Mouse (Mus musculus) bone marrow, adult 2 months (tissue): ENCODE data around the gene Defa36. TPM values are rescaled to one million over a fixed set of nuclear protein-coding genes. Genes with fewer than 3 reads are reported as not detected.
"Not testable (repeated sequence)": the region's sequence is repeated elsewhere in the genome, so short reads cannot be mapped to it uniquely, and the experiment has no call there.

ENCODE experiments used
- H3K27ac ChIP-seq: fragments of 200-500 bp; 2 replicates; pipeline ENCODE4 v1.5.1; 2012; ENCODE audit warnings: low read depth, mild to moderate bottlenecking, control low read depth, inconsistent platforms, low read length; ENCODE audit not compliant: control insufficient read depth, poor library complexity, insufficient read depth
- H3K4me1 ChIP-seq: fragments of 200-500 bp; 2 replicates; pipeline ENCODE4 v1.6.1; 2011; ENCODE audit warnings: low read length; ENCODE audit not compliant: control insufficient read depth, insufficient read depth
- H3K4me3 ChIP-seq: fragments of 200-500 bp; replicated peaks from 2 replicates; pipeline ENCODE3; 2011; ENCODE audit warnings: mild to moderate bottlenecking, low read depth, low read length, control low read depth; ENCODE audit not compliant: control insufficient read depth
- WGBS: fragments of 180-500 bp; shearing (Covaris S2); methylation state at CpG from one replicate; pipeline ENCODE4 v1.1.7; 2018; 5-methylcytosine and 5-hydroxymethylcytosine counted together
- polyA plus RNA-seq: library from polyadenylated mRNA; stranded (reverse); fragments of >200 nt; gene quantifications from 2 replicates; pipeline ENCODE4 v1.2.4, GENCODE M21; 2011; ENCODE audit warnings: low replicate concordance; ENCODE audit not compliant: missing spikeins, insufficient read depth, insufficient read length

Defa36 gene
- polyA plus RNA-seq = not detected in 2 replicates

GRCm38 (mm10) chr8:21427111-21427510 is at the start of gene Defa36:
Gene Defa36 (plus strand): TSS chr8:21427411.
- H3K27ac ChIP-seq, H3K4me1 ChIP-seq, H3K4me3 ChIP-seq: not testable (repeated sequence)
- no CpG with 5 or more reads among the region's 1 CpGs for WGBS

DNA sequence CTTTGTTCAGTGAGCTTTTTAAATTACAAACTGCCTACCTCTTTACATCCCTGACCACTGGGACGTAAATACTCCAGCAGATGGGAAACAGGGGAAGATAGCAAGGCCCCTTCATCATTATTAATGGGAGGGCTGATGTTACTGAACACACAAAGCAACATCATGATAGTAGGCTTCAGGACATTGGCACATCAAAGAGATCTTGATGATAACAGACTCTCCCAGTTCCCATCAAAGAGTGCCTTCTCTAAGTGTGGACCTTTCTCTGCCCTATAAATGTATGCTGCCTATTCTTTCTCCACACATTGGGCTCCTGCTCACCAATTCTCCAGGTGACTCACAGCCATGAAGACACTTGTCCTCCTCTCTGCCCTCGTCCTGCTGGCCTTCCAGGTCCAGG is 49.0 kb upstream of the Defa36 start, which contains the start of gene Defa2:
Defa2 (plus strand) TSS at position 301 of the 400 bp plus-strand sequence.
- H3K27ac ChIP-seq, H3K4me3 ChIP-seq, H3K4me1 ChIP-seq: not testable (repeated sequence)
- 33% methylated on average over 1 of the region's 2 CpGs for WGBS

GRCm38 (mm10) chr8:21391511-21391910 is 35.7 kb upstream of the Defa36 start, which contains the start of gene Defa33:
Gene Defa33 (plus strand): TSS chr8:21391811.
- not testable (repeated sequence) for H3K27ac ChIP-seq, H3K4me1 ChIP-seq, H3K4me3 ChIP-seq
- no CpG with 5 or more reads among the region's 2 CpGs for WGBS

- WGBS = no CpG with 5 or more reads among the region's 1 CpGs
- H3K4me3 ChIP-seq, H3K27ac ChIP-seq, H3K4me1 ChIP-seq: not testable (repeated sequence)
Observed at GRCm38 (mm10) chr8:21456460-21456859, 29.2 kb downstream of the Defa36 start, which contains the start of gene Gm7849. Gene Gm7849 (minus strand): TSS chr8:21456560.

Other genes with a start within 250 kb of the Defa36 start
- gene Defa31, start 235.8 kb upstream of the Defa36 start, polyA plus RNA-seq = not detected in 2 replicates
- gene Gm15293, start 225.8 kb upstream of the Defa36 start, polyA plus RNA-seq = not detected in 2 replicates
- not detected in 2 replicates for gene Gm15292, start 177.7 kb upstream of the Defa36 start, polyA plus RNA-seq
- gene Defa27, start 111.9 kb upstream of the Defa36 start, polyA plus RNA-seq = not detected in 2 replicates
- not detected in 2 replicates for gene Defa29, start 100.4 kb upstream of the Defa36 start, polyA plus RNA-seq
- gene Defa2, start 48.9 kb upstream of the Defa36 start, polyA plus RNA-seq = not detected in 2 replicates
- gene Defa33, start 35.6 kb upstream of the Defa36 start, polyA plus RNA-seq = not detected in 2 replicates
- gene Gm7849, start 29.1 kb downstream of the Defa36 start, polyA plus RNA-seq = not detected in 2 replicates
- not detected in 2 replicates for gene Defa20, start 81.8 kb downstream of the Defa36 start, polyA plus RNA-seq
- not detected in 2 replicates for gene Defa32, start 101.6 kb downstream of the Defa36 start, polyA plus RNA-seq
- gene Defa37, start 138.0 kb downstream of the Defa36 start, polyA plus RNA-seq = not detected in 2 replicates
- gene Defa28, start 155.6 kb downstream of the Defa36 start, polyA plus RNA-seq = not detected in 2 replicates
- gene Gm7861, start 167.1 kb downstream of the Defa36 start, polyA plus RNA-seq = not detected in 2 replicates
- not detected in 2 replicates for gene Defa26, start 190.8 kb downstream of the Defa36 start, polyA plus RNA-seq
- gene Defa17, start 228.4 kb downstream of the Defa36 start, polyA plus RNA-seq = not detected in 2 replicates
- not detected in 2 replicates for gene Defa34, start 238.4 kb downstream of the Defa36 start, polyA plus RNA-seq